Mouse (Mus musculus) monocyte, adult 5-6 weeks (primary cell): Measurements from ENCODE around the gene Clmp. TPM values are rescaled to one million over a fixed set of nuclear protein-coding genes. Genes with fewer than 3 reads are reported as not detected.
"Not testable (repeated sequence)": the region's sequence is repeated elsewhere in the genome, so short reads cannot be mapped to it uniquely, and the experiment has no call there.

ENCODE experiments used
- ATAC-seq: fragments of 153-309, 156-312 bp; replicated peaks from 2 replicates; pipeline ENCODE4 v1.8.0; 2017; ENCODE audit warnings: mild to moderate bottlenecking; ENCODE audit not compliant: low TSS enrichment, insufficient number of reproducible peaks, severe bottlenecking, poor library complexity, low FRiP score
- total RNA-seq: library from RNA; stranded (forward); fragments of 200-1000, 200-491, 200-594 nt; gene quantifications from 3 replicates; pipeline ENCODE4 v1.2.3, GENCODE M21; 2017

Clmp gene
- total RNA-seq, 1 experiment from 2014 or later = 0.29 TPM

DNA sequence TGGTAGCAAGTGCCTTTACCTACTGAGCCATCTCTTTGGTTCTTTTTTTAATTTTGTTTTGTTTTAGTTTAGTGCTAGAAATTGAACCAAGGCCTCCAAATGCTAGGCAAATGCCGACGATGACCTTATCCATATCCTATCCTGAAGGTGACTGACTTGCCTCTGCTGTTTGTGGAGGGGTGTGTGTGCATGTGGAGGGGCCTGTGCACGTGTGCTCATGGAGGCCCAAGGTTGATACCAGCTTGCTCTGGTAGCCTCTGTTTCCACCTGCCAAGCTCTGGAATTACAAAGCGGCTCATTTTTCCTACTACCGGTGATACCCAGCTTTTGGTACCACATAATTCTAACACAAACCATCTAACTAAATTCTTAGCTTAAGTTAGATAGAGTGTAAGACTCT, 107.8 kb downstream of the Clmp start:
- no peak for ATAC-seq

DNA sequence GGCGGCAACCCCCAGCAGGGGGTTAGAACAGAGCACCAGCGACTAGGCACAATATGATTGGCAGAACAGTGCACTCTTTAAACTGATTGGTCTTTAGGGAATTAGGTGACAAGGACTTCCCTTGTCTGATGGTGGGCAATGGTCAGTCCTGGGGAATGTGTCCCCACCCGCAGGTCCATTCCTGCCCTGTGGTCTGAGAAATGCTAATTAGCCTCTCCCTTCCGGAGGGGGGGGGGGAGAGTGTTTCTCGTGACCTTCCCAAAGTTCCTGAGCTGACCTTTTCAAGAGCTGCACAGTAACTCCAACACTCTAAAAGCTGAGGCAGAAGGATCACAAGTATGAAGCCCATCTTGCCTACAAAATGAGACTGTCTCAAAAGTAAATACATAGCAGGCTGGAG, 108.5 kb downstream of the Clmp start:
- no peak for ATAC-seq

DNA sequence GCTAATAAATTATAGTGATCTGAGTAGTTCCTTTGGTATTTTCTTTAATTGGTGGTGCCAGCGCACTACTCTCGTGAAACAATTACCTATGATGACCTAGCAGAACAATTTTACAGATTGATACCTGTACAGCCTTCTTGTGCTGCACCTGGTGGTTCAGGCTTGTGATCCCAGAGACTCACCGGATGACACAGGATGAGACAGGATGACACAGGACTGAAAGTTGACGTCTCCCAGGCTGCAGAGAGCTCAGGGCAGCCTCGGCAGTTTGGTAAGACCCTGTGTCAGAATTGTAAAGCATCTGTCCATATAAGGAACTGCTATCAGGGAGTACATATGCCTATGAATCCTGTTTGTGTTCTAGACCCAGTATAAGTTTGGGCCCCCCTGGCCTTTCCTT, 109.2 kb downstream of the Clmp start:
- ATAC-seq = no peak

DNA sequence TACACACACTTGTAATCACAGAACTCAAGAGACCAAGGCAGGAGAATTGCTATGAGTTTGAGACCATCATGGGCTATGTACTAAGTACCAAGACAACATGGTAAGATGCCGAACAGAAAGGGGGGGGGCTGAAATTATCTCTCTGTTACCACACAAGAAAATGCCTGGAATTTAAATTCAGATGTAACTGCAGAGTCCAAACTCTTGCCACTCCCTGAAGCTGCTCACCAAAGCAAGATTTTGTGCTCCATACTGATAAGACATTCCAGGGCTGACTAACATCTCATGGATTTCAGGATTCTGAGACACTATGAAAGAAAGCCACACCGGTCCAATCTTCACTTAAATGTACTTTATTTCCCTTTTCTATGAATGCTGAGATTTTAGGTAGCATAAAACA, 109.8 kb downstream of the Clmp start:
- ATAC-seq = no peak

DNA sequence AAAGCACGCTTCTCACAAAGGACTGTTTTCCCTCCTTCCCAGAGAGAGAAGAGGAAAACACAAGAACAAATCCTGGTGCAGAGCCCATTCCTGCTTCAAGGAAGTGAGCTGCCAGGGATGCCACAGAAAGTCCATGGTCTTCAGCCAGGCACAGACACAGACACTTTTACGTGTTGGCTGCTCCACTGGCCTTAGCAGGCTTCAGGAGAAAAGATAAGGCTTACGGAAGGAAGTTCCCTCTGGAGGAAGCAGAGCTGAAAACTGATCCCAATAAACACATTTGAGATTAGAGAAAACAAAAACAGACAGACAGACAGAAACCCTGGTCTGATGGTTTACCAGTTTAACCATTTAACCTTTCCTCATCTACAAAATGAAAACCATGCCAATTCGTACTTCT, 110.3 kb downstream of the Clmp start:
- no peak for ATAC-seq

DNA sequence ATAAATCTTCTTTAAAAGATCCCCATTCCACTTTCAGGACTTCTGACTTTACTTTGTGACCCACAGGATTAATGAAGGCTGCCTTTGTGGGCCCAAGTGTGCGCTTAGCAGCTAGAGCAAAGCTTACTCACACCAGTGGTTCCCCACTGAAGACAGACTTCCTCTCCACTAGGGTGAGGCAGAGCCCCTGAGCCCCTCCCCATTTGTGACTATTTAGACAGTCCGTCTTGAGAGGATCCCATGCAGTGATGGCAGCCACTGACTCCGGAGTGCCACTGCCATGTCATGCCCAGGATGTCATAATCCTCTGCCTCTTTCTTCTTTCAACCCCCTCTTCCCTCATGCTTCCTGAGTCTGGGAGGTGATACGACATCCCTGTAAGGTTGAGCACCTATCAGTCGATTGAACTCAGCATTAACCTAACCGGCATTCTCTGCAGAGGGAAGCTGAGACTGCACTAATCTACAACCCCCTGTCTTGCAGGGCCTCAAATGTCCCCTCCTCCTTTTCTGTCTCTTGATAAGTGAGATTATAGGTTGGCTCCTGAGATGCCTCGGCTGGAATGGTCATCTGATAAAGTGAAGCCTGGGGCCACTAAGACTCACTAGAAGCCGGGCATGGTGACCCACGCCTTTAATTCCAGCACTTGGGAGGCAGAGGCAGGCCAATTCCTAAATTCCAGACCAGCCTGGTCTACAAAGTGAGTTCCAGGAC, 112.6 kb downstream of the Clmp start:
- no peak for ATAC-seq

DNA sequence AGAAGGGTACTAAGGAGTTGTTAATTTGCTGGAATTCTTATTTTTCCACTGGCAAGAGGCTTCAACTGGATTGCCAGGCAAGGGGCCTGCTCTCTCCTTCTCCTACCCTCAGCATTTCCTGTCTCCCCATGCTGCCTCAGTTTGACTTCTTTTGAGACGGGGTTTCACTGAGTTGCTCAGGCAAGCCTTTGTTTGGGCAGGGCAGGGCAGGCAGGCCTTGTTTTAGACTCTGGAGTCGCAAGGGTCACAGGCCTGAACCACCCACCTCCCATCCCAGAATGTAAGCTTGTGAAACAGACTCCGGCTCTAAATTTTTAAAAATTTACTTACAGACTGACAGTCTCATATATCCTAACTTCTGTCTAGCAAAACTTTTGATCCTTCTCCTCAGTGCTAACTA, 113.3 kb downstream of the Clmp start:
- ATAC-seq = no peak

DNA sequence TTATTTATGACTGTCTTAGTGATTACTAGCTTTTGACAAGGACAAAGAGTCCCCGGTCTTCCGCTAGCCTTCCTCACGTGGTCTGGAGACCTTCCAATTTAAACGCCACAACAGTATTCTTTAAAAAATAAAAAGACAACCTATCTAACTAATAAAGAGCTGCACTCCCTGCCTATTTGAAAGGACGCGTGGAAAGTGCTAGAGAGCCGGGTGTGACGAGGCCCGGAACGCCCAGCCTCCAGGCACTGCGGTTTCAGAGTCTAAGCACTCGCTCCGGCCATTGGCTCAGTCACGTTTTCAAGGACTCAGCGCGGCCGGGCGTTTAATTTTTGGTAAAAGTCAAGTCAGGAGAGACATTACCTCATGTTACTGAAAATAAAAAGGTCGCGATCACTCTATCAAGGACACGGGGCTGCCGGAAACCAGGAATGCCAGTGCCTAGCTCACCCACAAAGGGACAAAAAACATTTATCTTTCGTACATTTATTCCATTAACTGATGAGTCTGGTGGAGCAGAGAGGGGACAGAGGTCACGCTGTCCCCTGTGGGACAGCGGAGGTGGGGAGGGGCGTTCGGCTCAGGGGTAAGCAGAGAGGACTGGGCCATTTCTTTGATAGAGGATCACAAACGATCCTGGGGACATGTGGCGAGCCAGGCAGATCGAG, 114.2 kb downstream of the Clmp start:
- peak; percentile 53; the same call in 1 of the 2 replicates for ATAC-seq

DNA sequence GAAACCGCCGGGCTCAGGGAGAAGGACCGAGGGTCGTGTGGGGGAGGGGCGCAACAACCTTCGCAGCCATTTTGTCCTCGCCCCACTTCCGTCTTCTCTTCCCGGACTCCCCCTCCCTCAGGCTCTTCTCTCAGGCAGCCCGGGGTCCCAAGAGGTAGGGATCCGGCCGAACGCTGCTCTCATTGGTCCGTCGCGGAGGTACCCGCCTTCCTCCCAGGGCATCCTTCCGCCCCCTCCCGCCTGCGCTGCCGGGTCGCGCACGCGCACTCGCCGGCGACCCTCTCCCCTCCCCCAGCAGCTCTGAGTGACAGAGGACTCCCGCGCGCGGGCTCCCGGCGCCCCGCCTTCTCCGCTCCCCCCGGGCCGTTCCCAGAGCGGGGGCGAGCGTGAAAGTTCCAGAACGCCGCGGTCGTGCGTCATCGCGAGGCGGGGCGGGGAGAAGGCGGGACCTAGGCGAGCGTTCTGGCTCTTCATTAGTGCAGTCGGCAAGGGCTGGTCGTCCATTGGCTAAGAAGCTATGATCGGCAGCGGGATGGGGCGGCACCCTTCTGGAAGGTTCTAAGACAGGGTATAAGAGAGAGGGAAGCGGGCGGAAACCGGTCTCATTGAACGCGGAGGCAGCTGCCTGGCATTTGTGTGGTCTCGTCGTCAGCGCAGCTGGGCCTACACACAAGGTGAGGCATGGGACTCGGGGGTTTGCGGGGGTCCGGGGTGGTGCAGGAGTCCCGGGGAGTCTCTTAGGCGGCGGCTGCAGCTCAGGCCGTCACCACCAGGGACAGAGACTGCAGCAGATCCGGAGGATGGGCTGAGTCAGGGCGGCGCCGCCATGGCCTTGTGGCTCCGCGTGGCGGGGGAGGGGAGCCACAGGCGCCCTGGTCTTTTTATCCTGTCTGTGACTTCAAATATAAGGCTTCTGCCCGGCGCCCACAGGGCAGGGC, 115.2 kb downstream of the Clmp start, which contains the start of gene Hspa8:
TSS of gene Hspa8 (plus strand) at position 310 of the 938 bp plus-strand sequence.
- ATAC-seq = peak; percentile 92

DNA sequence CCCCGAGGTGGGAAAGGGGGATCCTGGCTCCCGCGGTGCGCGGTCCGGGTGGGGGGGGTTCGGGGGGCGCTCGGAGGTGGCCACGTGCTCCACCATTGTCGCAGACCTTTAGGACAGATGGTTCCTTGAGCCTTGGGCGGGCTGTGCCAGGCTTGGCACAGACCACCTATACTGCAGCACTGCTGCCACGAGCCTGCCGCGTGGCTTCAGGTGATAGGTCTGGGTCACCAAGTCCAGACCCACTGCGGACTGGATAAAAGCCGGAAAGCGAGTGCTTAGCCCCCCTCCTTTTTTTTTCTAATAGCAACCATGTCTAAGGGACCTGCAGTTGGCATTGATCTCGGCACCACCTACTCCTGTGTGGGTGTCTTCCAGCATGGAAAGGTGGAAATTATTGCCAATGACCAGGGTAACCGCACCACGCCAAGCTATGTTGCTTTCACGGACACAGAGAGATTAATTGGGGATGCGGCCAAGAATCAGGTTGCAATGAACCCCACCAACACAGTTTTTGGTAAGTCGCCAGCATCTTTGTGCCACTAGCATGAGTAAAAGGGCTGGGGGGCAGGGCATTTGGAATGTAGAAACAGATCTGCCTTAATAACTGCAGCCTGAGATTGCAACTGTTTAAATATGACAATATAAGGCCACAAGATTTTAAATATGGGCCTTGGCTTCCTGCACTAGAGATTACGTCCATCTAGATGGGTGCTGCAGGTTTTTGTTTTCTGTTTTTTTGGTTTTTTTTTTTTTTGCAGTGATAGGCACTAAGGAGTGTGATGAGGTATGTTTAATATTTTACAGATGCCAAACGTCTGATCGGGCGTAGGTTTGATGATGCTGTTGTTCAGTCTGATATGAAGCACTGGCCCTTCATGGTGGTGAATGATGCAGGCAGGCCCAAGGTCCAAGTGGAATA, 116.1 kb downstream of the Clmp start:
- not testable (repeated sequence) for ATAC-seq

DNA sequence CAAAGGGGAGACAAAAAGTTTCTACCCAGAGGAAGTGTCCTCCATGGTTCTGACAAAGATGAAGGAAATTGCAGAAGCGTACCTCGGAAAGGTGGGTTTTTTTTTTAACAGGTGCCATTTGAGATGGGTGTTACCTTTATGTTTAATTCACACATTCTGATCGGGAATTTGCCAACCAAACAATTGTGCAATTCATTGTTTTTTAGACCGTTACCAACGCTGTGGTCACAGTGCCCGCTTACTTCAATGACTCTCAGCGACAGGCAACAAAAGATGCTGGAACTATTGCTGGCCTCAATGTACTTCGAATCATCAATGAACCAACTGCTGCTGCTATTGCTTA, 116.7 kb downstream of the Clmp start:
- ATAC-seq = not testable (repeated sequence)

DNA sequence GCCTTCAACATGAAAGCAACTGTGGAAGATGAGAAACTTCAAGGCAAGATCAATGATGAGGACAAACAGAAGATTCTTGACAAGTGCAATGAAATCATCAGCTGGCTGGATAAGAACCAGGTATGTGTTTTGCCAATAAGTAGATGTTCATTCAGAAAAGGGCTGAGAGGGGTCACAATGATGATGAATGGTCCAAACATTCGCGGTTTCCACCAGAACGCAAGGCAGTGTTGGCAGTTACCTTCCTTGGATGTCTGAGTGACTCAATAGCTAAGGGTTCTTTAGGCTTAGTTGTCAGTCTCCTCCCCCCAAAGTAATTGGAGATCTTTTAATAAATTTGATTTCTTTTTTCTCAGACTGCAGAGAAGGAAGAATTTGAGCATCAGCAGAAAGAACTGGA, 118.8 kb downstream of the Clmp start:
- ATAC-seq = not testable (repeated sequence)

DNA sequence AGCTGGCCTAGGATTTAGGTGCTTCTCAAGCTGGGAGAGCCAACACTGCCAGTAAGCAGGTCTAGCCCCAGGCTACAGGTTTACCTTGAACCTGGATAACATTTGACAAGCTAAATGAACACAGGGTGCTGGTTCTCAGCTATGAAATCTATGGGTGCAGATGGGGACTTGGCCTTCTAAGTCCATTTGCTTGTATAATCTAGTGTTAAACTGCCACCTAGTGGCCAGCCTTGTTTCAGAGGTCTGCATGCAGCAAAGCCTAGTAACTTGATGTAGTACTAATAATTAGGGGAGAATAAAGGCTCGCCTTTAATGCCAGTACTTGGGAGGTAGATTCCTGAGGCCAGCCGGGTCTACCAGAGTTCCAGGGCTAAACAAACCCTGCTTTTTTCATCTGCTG, 119.5 kb downstream of the Clmp start:
- no peak for ATAC-seq

DNA sequence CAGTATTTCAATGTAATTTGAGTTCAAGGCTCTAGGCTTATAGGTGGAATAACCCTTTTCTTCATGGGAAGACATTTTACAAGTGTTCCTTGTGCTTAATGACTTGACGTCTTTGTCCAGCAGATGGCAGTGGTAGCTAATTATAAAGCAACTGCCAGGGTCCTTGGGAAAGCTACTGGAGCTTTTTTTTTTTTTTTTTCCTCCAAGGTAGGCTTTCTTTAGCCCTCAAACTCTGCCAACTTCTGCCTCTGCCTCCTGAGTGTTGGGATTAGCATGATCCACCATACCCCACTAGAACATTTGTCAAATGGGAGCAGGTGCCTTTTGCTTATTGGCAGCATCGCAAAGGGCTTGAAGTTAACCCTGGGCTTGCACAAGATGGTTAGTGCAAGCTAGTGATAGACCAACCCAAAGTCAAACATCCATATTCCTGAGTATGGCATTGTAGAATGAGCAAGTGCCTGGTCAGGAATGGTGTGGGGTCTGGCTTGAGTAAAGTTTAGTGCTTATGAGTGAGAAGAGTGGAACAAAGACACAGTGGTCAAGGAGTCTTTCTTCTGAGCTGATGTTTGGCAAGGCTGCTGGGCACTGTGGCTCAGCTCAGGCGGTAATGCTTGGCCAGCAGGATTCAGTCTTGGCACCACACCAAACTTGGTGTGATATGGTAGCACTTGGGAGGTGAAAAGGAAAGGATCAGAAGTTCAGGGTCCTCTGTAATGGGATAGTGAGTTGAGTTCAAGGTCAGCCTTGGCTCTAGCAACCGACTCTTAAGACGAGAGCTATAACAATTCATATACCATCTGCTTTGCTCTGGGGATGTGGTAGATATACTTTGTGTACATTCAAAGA, 120.9 kb downstream of the Clmp start:
- no peak for ATAC-seq

DNA sequence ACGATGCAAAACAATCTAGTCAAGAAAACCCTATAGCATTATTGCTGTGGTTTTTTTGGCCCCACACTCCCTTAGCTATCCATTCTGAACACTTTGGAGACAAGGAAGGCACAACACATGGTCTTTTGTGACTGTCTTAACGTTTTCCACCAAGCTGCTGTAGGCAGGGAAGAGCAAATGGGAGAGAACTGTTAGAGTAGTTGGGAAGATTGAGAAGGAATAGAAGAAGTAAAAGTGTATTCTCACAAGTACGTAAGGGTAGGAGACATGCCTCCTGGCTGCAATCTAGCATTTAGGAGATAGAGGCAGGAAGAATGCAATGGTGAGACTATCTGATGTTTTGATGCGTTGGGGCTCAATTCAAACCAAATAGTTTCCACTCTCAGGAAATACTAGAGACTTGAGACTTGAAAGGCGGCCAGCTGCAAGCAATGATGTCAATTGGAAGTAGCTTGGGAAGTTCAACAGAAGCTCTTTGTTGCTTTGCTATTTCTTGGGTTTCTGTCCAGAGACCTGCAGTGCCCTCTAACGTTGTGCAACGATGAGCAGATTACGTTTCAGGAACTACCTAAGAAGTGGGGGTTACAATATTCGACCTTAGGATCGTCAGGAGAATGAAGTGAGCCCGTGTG, 121.6 kb downstream of the Clmp start:
- ATAC-seq = no peak

DNA sequence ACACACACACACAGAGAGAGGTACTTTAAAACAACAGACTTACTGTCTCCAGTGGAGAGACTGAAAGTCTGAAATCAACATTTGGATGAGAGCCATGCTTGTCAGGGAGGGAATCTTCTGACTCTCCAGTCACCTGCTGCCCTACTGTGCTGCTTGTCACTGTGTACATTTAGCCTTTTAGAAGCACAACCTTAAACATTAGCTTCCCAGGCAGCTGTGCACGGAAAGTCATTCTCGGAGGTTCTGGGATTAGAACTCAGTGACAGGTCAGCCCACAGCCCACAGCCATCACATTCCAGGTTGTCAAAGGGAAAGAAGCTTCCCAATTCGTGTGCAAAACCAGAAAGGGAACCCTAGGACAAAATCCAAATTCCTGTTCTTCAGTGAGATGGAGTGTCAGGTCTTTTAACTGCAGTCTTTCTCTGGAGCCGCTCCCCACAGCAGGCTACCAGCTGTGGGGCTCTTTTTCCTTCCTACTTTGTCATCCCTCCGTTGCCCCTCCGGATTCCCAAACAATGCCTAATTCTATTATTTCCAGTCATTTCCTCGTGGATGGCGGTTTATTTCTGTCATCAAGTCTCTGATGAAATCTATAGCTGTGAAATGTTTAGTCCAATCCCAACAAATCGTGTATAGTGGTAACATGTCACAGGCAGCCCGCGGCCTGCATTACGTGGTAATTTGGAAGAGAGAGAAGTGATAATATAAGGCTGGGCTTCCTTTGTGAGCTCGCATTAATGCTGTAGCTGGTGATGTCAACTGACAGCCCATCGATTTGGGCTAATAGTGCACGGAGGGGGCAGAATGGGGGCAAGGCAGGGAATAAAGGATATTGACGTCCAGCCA, 122.5 kb downstream of the Clmp start:
- no peak for ATAC-seq
